ENCODE assay signal across 8 mouse cellular contexts in genomic region chr13:30749021-30749556, GRCm38 (mm10). TPM values are rescaled to one million over a fixed set of nuclear protein-coding genes. Genes with fewer than 3 reads are reported as not detected.
DNase-seq lines count a peak whose midpoint lies in the region; ATAC-seq lines count a peak whose summit lies in the region.

Gene Irf4 (plus strand): TSS chr13:30749226.

- H3K9me3 ChIP-seq in embryonic facial prominence, embryonic 10.5 days, result no peaks in the 10 kb centered on the region
- no peaks in the 10 kb centered on the region for H3K9me3 ChIP-seq in heart, embryonic 12.5 days (replicated peaks)
- H3K9me3 ChIP-seq in kidney, embryonic 14.5 days (ENCODE audit: control insufficient read depth, low read length), result no peaks in the 10 kb centered on the region

- no peaks in the 10 kb centered on the region for H3K36me3 ChIP-seq in embryonic facial prominence, embryonic 10.5 days (replicated peaks)
- no peaks in the 10 kb centered on the region for H3K36me3 ChIP-seq in heart, embryonic 12.5 days
- H3K36me3 ChIP-seq in kidney, embryonic 14.5 days (ENCODE audit: control insufficient read depth, insufficient read depth, low read length), result no peaks in the 10 kb centered on the region

- ATAC-seq in heart, embryonic 12.5 days (ENCODE audit: insufficient number of reproducible peaks, low FRiP score), result peak; percentile 77
- peak; percentile 87 for ATAC-seq in kidney, embryonic 14.5 days (ENCODE audit: low FRiP score, low TSS enrichment)

- H3K9ac ChIP-seq in heart, embryonic 12.5 days, result no peak within 1 kb of the TSS
- H3K9ac ChIP-seq in kidney, embryonic 14.5 days (ENCODE audit: low read depth, low read length), result no peak within 1 kb of the TSS

- H3K4me3 ChIP-seq in embryonic facial prominence, embryonic 10.5 days, result peak within 1 kb of the TSS; percentile 58
- peak within 1 kb of the TSS; percentile 46 for H3K4me3 ChIP-seq in heart, embryonic 12.5 days
- peak within 1 kb of the TSS; percentile 39 for H3K4me3 ChIP-seq in kidney, embryonic 14.5 days (ENCODE audit: low read length)

- WGBS in embryonic facial prominence, embryonic 10.5 days, result under 1% methylated on average over 21 of the region's 21 CpGs
- under 1% methylated on average over 21 of the region's 21 CpGs for WGBS in heart, embryonic 12.5 days
- under 1% methylated on average over 21 of the region's 21 CpGs for WGBS in kidney, embryonic 14.5 days

- peak; percentile 56 to 87 for DNase-seq in adrenal gland, adult (ENCODE audit: inconsistent age in 2 of 2, low spot score in 1 of 2)
- DNase-seq in adrenal gland, postnatal 4 days (ENCODE audit: low spot score in 2 of 2), result no peak
- DNase-seq in embryonic facial prominence, embryonic 10.5 days (ENCODE audit: low spot score), result peak; percentile 61
- peak; percentile 61 for DNase-seq in lung, postnatal 14 days
- peak; percentile 13 for DNase-seq in ovary, postnatal 10 days (ENCODE audit: low spot score)
- DNase-seq in urinary bladder, postnatal 25 days (ENCODE audit: low spot score), result peak; percentile 34

- H3K27me3 ChIP-seq in embryonic facial prominence, embryonic 10.5 days (replicated peaks; ENCODE audit: low read depth, poor library complexity, severe bottlenecking), result peaks cover 78% of the 10 kb centered on the region
- peaks cover 71% of the 10 kb centered on the region for H3K27me3 ChIP-seq in heart, embryonic 12.5 days (replicated peaks)
- H3K27me3 ChIP-seq in kidney, embryonic 14.5 days (ENCODE audit: control insufficient read depth, insufficient read depth, low read length), result peaks cover 64% of the 10 kb centered on the region

- peaks cover 25% of the 10 kb centered on the region for H3K4me1 ChIP-seq in embryonic facial prominence, embryonic 10.5 days
- H3K4me1 ChIP-seq in heart, embryonic 12.5 days (replicated peaks), result peaks cover 22% of the 10 kb centered on the region
- 0 out of 2 replicates have a peak, but pooled peaks cover 9% of the 10 kb centered on the region for H3K4me1 ChIP-seq in kidney, embryonic 14.5 days (ENCODE audit: control insufficient read depth, insufficient read depth, low read length)

- H3K4me2 ChIP-seq in heart, embryonic 12.5 days, result peak within 1 kb of the TSS; percentile 76
- peak within 1 kb of the TSS; percentile 57 for H3K4me2 ChIP-seq in kidney, embryonic 14.5 days (replicated peaks; ENCODE audit: low read depth, low read length)

- H3K27ac ChIP-seq in embryonic facial prominence, embryonic 10.5 days (replicated peaks), result no peak within 1 kb of the TSS
- H3K27ac ChIP-seq in heart, embryonic 12.5 days (ENCODE audit: poor library complexity, severe bottlenecking), result no peak within 1 kb of the TSS
- no peak within 1 kb of the TSS for H3K27ac ChIP-seq in kidney, embryonic 14.5 days (ENCODE audit: low read depth, low read length)

RNA-seq across cellular contexts. Expression of gene Irf4, which starts in this region (rescaled TPM):
- 1 to 10 TPM in 1 of 2 experiments, under 1 TPM in 1; 0.90 to 1.5 TPM for total RNA-seq in adrenal gland, postnatal 4 days (2021)
- polyA plus RNA-seq in embryonic facial prominence, embryonic 10.5 days (2016; fragmentation: Nextera tagmentation; extraction: Ambion mirVana), result 0.03 and 0.06 TPM in 2 replicates
- 0.09 TPM in 1 of 2 replicates, not detected in the other for polyA plus RNA-seq in heart, embryonic 12.5 days (2016; fragmentation: Nextera tagmentation; extraction: Ambion mirVana)
- 0.19 and 0.27 TPM in 2 replicates for polyA plus RNA-seq in kidney, embryonic 14.5 days (2014; fragmentation: Nextera tagmentation; extraction: Ambion mirVana)

Comparison
In these comparisons a context has a peak if more than half of its experiments do, and no peak if none do; other contexts are left out.
1. DNase-seq: peak in adrenal gland, adult (2 of 2), lung, postnatal 14 days (single experiment), ovary, postnatal 10 days (single experiment) and urinary bladder, postnatal 25 days (single experiment); none in adrenal gland, postnatal 4 days (0 of 2).
2. Peak in DNase-seq and H3K4me3 ChIP-seq in embryonic facial prominence, embryonic 10.5 days; RNA of the gene not detected or under 1 TPM.
3. Peak in ATAC-seq, H3K4me3 ChIP-seq and H3K4me2 ChIP-seq in heart, embryonic 12.5 days; RNA of the gene not detected or under 1 TPM.
4. Peak in ATAC-seq, H3K4me3 ChIP-seq and H3K4me2 ChIP-seq in kidney, embryonic 14.5 days; RNA of the gene not detected or under 1 TPM.
5. Peak in every context shown above with its lines, with median percentiles within 50 percentile points of each other: H3K4me3 ChIP-seq.